Mouse (Mus musculus) kidney, adult 2 months (tissue): ENCODE data around the gene S100z. TPM values are rescaled to one million over a fixed set of nuclear protein-coding genes. Genes with fewer than 3 reads are reported as not detected.

Experiments used
- DNase-seq: peaks from one replicate; pipeline ENCODE4 v3.0.0; 2021
- H3K27ac ChIP-seq: fragments of 200-500 bp; 2 replicates; pipeline ENCODE4 v1.5.1; 2012; ENCODE audit warnings: low read depth, low read length, control low read depth, inconsistent platforms; ENCODE audit not compliant: insufficient read depth
- H3K27me3 ChIP-seq: fragments of 200-500 bp; replicated peaks from 2 replicates; pipeline ENCODE4 v1.6.1; 2012; ENCODE audit warnings: mild to moderate bottlenecking, moderate library complexity, low read length, inconsistent platforms; ENCODE audit not compliant: control insufficient read depth, insufficient read depth
- H3K36me3 ChIP-seq: fragments of 200-500 bp; 2 replicates; pipeline ENCODE4 v1.6.1; 2012; ENCODE audit warnings: mild to moderate bottlenecking, moderate library complexity, low read length, inconsistent platforms; ENCODE audit not compliant: control insufficient read depth, insufficient read depth
- H3K4me1 ChIP-seq: fragments of 200-500 bp; 2 replicates; pipeline ENCODE4 v1.6.1; 2011; ENCODE audit warnings: low read length; ENCODE audit not compliant: control insufficient read depth, insufficient read depth
- H3K4me3 ChIP-seq: fragments of 200-500 bp; 2 replicates; pipeline ENCODE4 v1.5.1; 2011; ENCODE audit warnings: mild to moderate bottlenecking, low read depth, low read length, control low read depth; ENCODE audit not compliant: insufficient read depth
- CTCF ChIP-seq: fragments of 200-500 bp; conservative IDR thresholded peaks from 2 replicates; pipeline ENCODE4 v1.5.1; 2011; ENCODE audit warnings: low read depth, mild to moderate bottlenecking, control low read depth, low read length, moderate library complexity, mixed read lengths; ENCODE audit not compliant: insufficient read depth, insufficient read length
- POLR2A ChIP-seq: fragments of 200-500 bp; IDR thresholded peaks from one replicate; pipeline ENCODE4 v1.6.1; 2011; ENCODE audit warnings: low read depth, low read length, control low read depth
- WGBS: fragments of 180-500 bp; shearing (Covaris S2); methylation state at CpG from one replicate; pipeline ENCODE4 v1.1.7; 2018; 5-methylcytosine and 5-hydroxymethylcytosine counted together
- polyA plus RNA-seq: library from polyadenylated mRNA; depleted of rRNA; stranded (reverse); fragments of >200 nt; gene quantifications from 2 replicates; pipeline ENCODE4 v1.2.3, GENCODE M21; 2012; rRNA removed

S100z gene
- 0.80 TPM in 1 of 2 replicates, not detected in the other for polyA plus RNA-seq

DNA sequence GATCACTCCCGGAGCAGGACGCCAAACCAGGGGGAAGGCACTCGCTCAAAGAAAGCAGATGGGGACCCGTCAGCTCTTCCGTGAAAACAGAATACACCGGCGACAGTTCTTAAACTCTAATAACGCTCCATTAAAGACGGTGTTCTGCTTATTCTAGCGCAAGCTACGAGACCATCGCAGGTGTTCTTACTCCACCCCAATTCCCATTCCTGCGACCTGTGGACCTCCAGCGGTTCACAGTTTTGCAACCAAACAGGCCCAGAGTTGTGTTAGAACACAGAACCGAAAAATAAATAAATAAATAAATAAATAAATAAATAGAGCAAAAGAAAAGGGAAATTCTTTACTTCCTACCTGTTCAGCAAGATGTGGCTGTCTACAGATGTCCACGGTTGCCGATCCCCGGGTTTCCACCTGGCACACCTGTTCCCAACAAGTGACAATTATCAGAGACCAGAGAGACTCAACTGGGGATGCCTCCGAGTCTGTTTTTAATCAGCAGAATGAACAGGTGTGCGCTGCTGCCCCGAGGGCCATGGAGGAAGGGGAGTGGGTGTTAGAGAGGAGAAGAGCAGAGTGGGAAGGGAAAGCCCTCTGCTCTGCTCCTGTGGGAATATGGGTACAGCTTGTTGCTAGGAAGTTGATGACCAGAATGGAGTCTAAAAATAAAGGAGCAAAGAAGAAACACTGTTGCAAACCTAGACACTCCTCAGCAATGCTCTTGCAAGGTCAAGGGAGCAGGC lies at the start of gene S100z:
S100z (minus strand) TSS at position 51 of the 743 bp plus-strand sequence.
- no peaks in the 10 kb centered on the region for H3K36me3 ChIP-seq
- H3K4me3 ChIP-seq = no peak within 1 kb of the TSS
- DNase-seq = no peak
- TF ChIP-seq CTCF (no peak), POLR2A (no peak)
- no peak within 1 kb of the TSS for H3K27ac ChIP-seq
- no peaks in the 10 kb centered on the region for H3K4me1 ChIP-seq
- 90% methylated on average over 21 of the region's 21 CpGs for WGBS
- H3K27me3 ChIP-seq = no peaks in the 10 kb centered on the region

DNA sequence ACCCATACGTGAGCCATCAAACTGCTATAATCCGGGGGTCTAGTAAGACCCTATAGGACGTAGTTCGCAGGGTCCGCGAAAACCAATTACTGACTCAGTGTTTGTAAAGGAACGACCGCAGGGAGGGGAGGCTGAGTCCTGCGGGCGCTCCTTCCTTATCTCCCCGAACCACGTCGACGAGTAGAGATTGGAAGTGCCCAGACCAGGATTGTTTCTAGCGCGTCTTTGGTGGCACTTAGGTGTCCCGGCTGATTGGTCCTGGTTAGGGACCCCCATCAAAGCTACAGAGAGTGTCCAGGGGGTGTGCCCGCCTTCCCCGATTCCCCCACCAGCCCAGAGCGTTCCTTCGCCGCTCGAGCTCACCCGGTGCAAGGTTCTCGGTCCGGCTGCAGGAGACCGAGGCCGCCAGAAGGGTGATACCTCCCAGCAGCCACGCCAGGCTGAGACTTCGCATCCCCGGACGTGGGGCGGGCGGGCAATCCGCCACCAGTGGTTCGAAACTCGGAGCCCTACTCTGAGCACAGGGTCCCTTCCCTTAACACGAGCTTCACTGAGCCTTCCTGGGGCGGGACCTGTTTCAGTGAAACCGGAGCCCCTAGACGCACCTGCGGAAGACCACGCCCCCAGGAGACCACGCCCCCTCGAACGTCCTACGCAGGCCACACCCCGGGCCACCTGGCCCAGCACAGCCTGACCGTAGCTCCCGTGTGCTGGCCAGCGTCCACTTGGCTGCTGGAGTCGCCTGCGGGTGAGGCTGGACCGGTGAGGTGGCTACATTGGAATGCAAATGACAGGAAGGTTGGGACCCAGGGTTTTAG lies 46.4 kb upstream of the S100z start, which contains the start of gene F2rl1:
F2rl1 (minus strand) TSS at position 554 of the 818 bp plus-strand sequence.
- H3K4me1 ChIP-seq = peaks cover 10% of the 10 kb centered on the region; the same call in 1 of the 2 replicates
- peak; percentile 96 for DNase-seq
- 1% methylated on average over 54 of the region's 54 CpGs for WGBS
- H3K36me3 ChIP-seq = no peaks in the 10 kb centered on the region
- TF ChIP-seq POLR2A = peak; percentile 24
- no peak for TF ChIP-seq CTCF
- H3K4me3 ChIP-seq = peak within 1 kb of the TSS; percentile 67
- peak within 1 kb of the TSS; percentile 61 for H3K27ac ChIP-seq
- no peaks in the 10 kb centered on the region for H3K27me3 ChIP-seq

DNA sequence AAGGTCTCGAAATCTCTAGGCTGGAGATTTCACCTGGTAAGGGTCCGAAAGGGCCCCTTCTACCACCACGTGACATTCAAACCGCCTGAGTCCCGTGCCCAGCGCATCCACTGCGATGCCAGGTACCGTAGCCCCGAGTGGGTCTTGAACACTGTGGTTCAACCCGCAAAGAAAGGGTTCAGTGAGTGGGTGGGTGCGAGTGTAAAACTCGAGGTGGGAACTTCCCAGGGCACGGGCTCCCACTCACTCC lies 45.8 kb upstream of the S100z start:
- no peaks in the 10 kb centered on the region for H3K36me3 ChIP-seq
- DNase-seq = no peak
- H3K4me3 ChIP-seq = peak overlapping the region; percentile 67
- H3K4me1 ChIP-seq = peaks cover 10% of the 10 kb centered on the region; the same call in 1 of the 2 replicates
- no peak for TF ChIP-seq CTCF
- no peak for TF ChIP-seq POLR2A
- no peaks in the 10 kb centered on the region for H3K27me3 ChIP-seq
- peak overlapping the region; percentile 61 for H3K27ac ChIP-seq
- WGBS = under 1% methylated on average over 13 of the region's 13 CpGs

DNA sequence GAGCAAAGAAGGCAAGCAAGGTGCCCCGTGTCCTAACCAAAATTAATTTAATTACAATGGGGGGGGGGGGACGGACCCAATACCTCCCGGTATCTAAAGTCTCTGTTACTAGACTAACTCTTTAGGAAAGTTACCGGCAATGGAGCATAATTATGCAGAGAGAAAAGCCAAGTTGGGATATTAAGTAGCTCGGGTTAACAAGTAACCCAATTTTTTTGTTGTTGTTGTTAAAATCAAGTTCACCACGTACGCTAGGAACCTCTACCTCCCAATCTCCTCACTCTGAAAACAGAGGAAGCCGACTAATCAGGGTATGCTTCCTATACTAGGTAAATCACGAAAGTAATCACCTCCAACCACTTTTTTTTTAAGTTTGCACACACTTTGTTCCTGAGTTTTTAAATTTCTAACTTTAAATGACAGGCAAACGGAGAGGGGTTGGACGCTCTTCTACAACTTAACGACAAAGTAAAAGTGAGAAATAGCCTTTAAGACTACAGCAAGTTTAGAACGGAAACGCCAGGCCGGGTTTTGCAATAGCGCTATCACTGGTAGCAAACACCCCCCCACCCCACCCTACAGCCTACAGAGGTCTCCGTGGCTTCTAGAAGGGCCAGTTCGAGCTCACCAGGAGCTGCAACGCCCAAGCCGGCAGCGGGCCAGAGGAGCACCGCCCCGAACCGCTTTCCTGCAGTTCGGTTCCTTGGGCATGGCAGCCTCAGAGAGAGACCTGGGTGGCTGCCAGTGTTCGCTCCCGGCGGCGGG lies 45.3 kb upstream of the S100z start:
- H3K27me3 ChIP-seq = no peaks in the 10 kb centered on the region
- H3K36me3 ChIP-seq = no peaks in the 10 kb centered on the region
- WGBS = 11% methylated on average over 29 of the region's 29 CpGs
- H3K4me3 ChIP-seq = peak overlapping the region; percentile 67
- peaks cover 10% of the 10 kb centered on the region; the same call in 1 of the 2 replicates for H3K4me1 ChIP-seq
- no peak for TF ChIP-seq POLR2A
- no peak for TF ChIP-seq CTCF
- peak overlapping the region; percentile 90 for H3K27ac ChIP-seq
- DNase-seq = peak; percentile 91

DNA sequence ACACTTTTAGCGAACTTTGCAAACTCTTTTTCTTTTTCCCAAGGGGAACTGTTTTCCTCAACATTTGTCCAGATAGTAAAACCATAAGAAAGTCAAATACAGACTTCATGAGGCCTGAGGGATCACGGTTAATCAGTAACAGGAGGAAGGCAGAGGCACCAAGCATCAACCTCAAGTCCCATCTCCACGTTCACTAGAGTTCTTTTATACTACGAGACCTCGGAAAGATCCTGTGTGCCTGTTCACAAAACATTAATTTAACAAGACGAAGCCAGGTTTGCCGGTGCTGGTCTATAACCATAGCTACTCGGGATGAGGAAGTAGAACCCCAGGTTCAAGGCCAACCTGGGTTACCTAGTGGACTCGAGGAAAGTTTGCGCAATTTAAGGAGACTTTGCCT lies 43.7 kb upstream of the S100z start:
- WGBS = 41% methylated on average over 10 of the region's 10 CpGs
- TF ChIP-seq CTCF (no peak), POLR2A (no peak)
- no peak overlapping the region for H3K4me3 ChIP-seq
- DNase-seq = peak; percentile 66
- no peaks in the 10 kb centered on the region for H3K36me3 ChIP-seq
- peaks cover 13% of the 10 kb centered on the region; the same call in 1 of the 2 replicates for H3K4me1 ChIP-seq
- 0 out of 2 replicates have a peak overlapping the region, but pooled peaks have one; percentile 30 for H3K27ac ChIP-seq
- no peaks in the 10 kb centered on the region for H3K27me3 ChIP-seq

DNA sequence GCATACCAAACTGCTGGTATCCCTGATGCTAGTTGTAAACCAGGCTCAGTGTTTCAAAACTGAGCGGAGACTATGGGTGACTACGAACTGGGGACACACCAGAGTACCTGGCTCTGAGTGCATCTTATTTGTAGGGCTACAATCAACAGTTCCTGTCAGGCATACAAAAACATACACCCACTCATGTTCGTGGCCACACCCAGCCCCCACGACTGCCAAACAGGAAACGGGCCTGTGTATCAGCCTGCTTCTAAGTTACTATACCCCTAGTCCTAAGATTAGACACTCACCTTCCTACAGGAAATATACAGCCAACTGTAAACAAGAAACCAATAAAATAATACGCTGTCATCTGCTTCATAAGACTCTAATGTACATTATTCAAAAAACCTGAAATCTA lies 42.5 kb upstream of the S100z start:
- Histone ChIP-seq H3K27me3 (no peaks in the 10 kb centered on the region), H3K27ac (no peak overlapping the region), H3K36me3 (no peaks in the 10 kb centered on the region), H3K4me3 (no peak overlapping the region), H3K4me1 (peaks cover 13% of the 10 kb centered on the region; the same call in 1 of the 2 replicates)
- TF ChIP-seq CTCF (no peak), POLR2A (no peak)
- DNase-seq = no peak
- 69% methylated on average over 6 of the region's 6 CpGs for WGBS
